Mouse (Mus musculus): Measurements from ENCODE around the gene Ipcef1. TPM values are rescaled to one million over a fixed set of nuclear protein-coding genes. Genes with fewer than 3 reads are reported as not detected.

Ipcef1 gene
- 0.42 and 0.61 TPM in 2 replicates for polyA plus RNA-seq (2016; fragmentation: Nextera tagmentation; extraction: Ambion mirVana)

GRCm38 (mm10) chr10:7052315-7053017 lies at the start of gene Ipcef1:
Gene Ipcef1, minus strand, starts transcription at chr10:7052478.
- H3K27ac ChIP-seq, result no peak within 1 kb of the TSS
- H3K36me3 ChIP-seq, result no peaks in the 10 kb centered on the region
- H3K4me2 ChIP-seq (replicated peaks), result peak within 1 kb of the TSS; percentile 28
- H3K4me1 ChIP-seq, result no peaks in the 10 kb centered on the region
- WGBS, result 20% methylated on average over 12 of the region's 12 CpGs
- no peaks in the 10 kb centered on the region for H3K9me3 ChIP-seq
- peak; percentile 50; the same call in 1 of the 2 replicates for ATAC-seq (ENCODE audit: low FRiP score, low read depth)
- no peak within 1 kb of the TSS for H3K9ac ChIP-seq
- no peaks in the 10 kb centered on the region for H3K27me3 ChIP-seq (replicated peaks)
- H3K4me3 ChIP-seq, result no peak within 1 kb of the TSS

- Histone ChIP-seq H3K27ac (no peak overlapping the region), H3K4me3 (no peak overlapping the region), H3K9me3 (no peaks in the 10 kb centered on the region), H3K4me1 (no peaks in the 10 kb centered on the region), H3K36me3 (no peaks in the 10 kb centered on the region), H3K4me2 (replicated peaks) (no peak overlapping the region), H3K9ac (no peak overlapping the region), H3K27me3 (replicated peaks) (no peaks in the 10 kb centered on the region)
- WGBS, result 82% methylated on average over 1 of the region's 1 CpGs
- no peak for ATAC-seq (ENCODE audit: low FRiP score, low read depth)
These were observed 25.7 kb upstream of the Ipcef1 start for GRCm38 (mm10) chr10:7077971-7078370.

- Histone ChIP-seq H3K27me3 (replicated peaks) (no peaks in the 10 kb centered on the region), H3K9ac (no peak overlapping the region), H3K36me3 (no peaks in the 10 kb centered on the region), H3K4me1 (no peaks in the 10 kb centered on the region), H3K9me3 (no peaks in the 10 kb centered on the region), H3K27ac (no peak overlapping the region), H3K4me2 (replicated peaks) (no peak overlapping the region), H3K4me3 (no peak overlapping the region)
- ATAC-seq (ENCODE audit: low FRiP score, low read depth), result no peak
- WGBS, result 83% methylated on average over 7 of the region's 7 CpGs
These were observed 25.1 kb upstream of the Ipcef1 start for GRCm38 (mm10) chr10:7077389-7077808.

- Histone ChIP-seq H3K36me3 (no peaks in the 10 kb centered on the region), H3K27ac (no peak overlapping the region), H3K4me3 (no peak overlapping the region), H3K9ac (no peak overlapping the region), H3K4me1 (no peaks in the 10 kb centered on the region), H3K27me3 (replicated peaks) (no peaks in the 10 kb centered on the region), H3K4me2 (replicated peaks) (0 out of 2 replicates have a peak overlapping the region, but pooled peaks have one; percentile 22), H3K9me3 (no peaks in the 10 kb centered on the region)
- peak; percentile 52; the same call in 1 of the 2 replicates for ATAC-seq (ENCODE audit: low FRiP score, low read depth)
- 57% methylated on average over 7 of the region's 8 CpGs for WGBS
These were observed 24.5 kb upstream of the Ipcef1 start for GRCm38 (mm10) chr10:7076662-7077211.

GRCm38 (mm10) chr10:7076201-7076600 lies 23.9 kb upstream of the Ipcef1 start:
- no peak overlapping the region for H3K9ac ChIP-seq
- H3K27ac ChIP-seq, result no peak overlapping the region
- H3K4me3 ChIP-seq, result no peak overlapping the region
- H3K9me3 ChIP-seq, result no peaks in the 10 kb centered on the region
- no peaks in the 10 kb centered on the region for H3K27me3 ChIP-seq (replicated peaks)
- 19% methylated on average over 8 of the region's 8 CpGs for WGBS
- peak; percentile 79 for ATAC-seq (ENCODE audit: low FRiP score, low read depth)
- no peaks in the 10 kb centered on the region for H3K4me1 ChIP-seq
- H3K36me3 ChIP-seq, result no peaks in the 10 kb centered on the region
- 0 out of 2 replicates have a peak overlapping the region, but pooled peaks have one; percentile 22 for H3K4me2 ChIP-seq (replicated peaks)

GRCm38 (mm10) chr10:7075661-7076060 lies 23.4 kb upstream of the Ipcef1 start:
- H3K27me3 ChIP-seq (replicated peaks), result no peaks in the 10 kb centered on the region
- H3K9ac ChIP-seq, result no peak overlapping the region
- no peaks in the 10 kb centered on the region for H3K36me3 ChIP-seq
- no peaks in the 10 kb centered on the region for H3K9me3 ChIP-seq
- H3K4me3 ChIP-seq, result no peak overlapping the region
- H3K27ac ChIP-seq, result no peak overlapping the region
- ATAC-seq (ENCODE audit: low FRiP score, low read depth), result no peak
- H3K4me1 ChIP-seq, result no peaks in the 10 kb centered on the region
- WGBS, result 84% methylated on average over 2 of the region's 2 CpGs
- H3K4me2 ChIP-seq (replicated peaks), result no peak overlapping the region

GRCm38 (mm10) chr10:7074231-7074630 lies 22.0 kb upstream of the Ipcef1 start:
- no peak overlapping the region for H3K4me2 ChIP-seq (replicated peaks)
- no peak for ATAC-seq (ENCODE audit: low FRiP score, low read depth)
- H3K9ac ChIP-seq, result no peak overlapping the region
- H3K27me3 ChIP-seq (replicated peaks), result no peaks in the 10 kb centered on the region
- no peaks in the 10 kb centered on the region for H3K4me1 ChIP-seq
- no peak overlapping the region for H3K27ac ChIP-seq
- no peak overlapping the region for H3K4me3 ChIP-seq
- no peaks in the 10 kb centered on the region for H3K9me3 ChIP-seq
- no peaks in the 10 kb centered on the region for H3K36me3 ChIP-seq
- 93% methylated on average over 2 of the region's 2 CpGs for WGBS

- no peaks in the 10 kb centered on the region for H3K4me1 ChIP-seq
- 81% methylated on average over 5 of the region's 5 CpGs for WGBS
- no peak for ATAC-seq (ENCODE audit: low FRiP score, low read depth)
These were observed 18.6 kb upstream of the Ipcef1 start for GRCm38 (mm10) chr10:7070924-7071323.

GRCm38 (mm10) chr10:7070100-7070835 lies 18.0 kb upstream of the Ipcef1 start:
- WGBS, result 62% methylated on average over 8 of the region's 8 CpGs
- peak; percentile 63; the same call in 1 of the 2 replicates for ATAC-seq (ENCODE audit: low FRiP score, low read depth)
- H3K27ac ChIP-seq, result no peak overlapping the region

More at GRCm38 (mm10) chr10:7070924-7071323, 18.6 kb upstream of the Ipcef1 start:
- Histone ChIP-seq H3K4me2 (replicated peaks) (no peak overlapping the region), H3K27me3 (replicated peaks) (no peaks in the 10 kb centered on the region), H3K36me3 (no peaks in the 10 kb centered on the region), H3K4me3 (no peak overlapping the region), H3K9me3 (no peaks in the 10 kb centered on the region), H3K9ac (no peak overlapping the region), H3K27ac (no peak overlapping the region)

GRCm38 (mm10) chr10:7069090-7069489 lies 16.8 kb upstream of the Ipcef1 start:
- no peaks in the 10 kb centered on the region for H3K4me1 ChIP-seq
- no peak overlapping the region for H3K4me3 ChIP-seq
- no peaks in the 10 kb centered on the region for H3K27me3 ChIP-seq (replicated peaks)
- H3K9me3 ChIP-seq, result no peaks in the 10 kb centered on the region
- 82% methylated on average over 2 of the region's 2 CpGs for WGBS
- no peak for ATAC-seq (ENCODE audit: low FRiP score, low read depth)
- no peaks in the 10 kb centered on the region for H3K36me3 ChIP-seq
- H3K27ac ChIP-seq, result no peak overlapping the region
- H3K9ac ChIP-seq, result no peak overlapping the region
- no peak overlapping the region for H3K4me2 ChIP-seq (replicated peaks)

More at GRCm38 (mm10) chr10:7070100-7070835, 18.0 kb upstream of the Ipcef1 start:
- Histone ChIP-seq H3K9me3 (no peaks in the 10 kb centered on the region), H3K4me3 (no peak overlapping the region), H3K27me3 (replicated peaks) (no peaks in the 10 kb centered on the region), H3K4me2 (replicated peaks) (no peak overlapping the region), H3K36me3 (no peaks in the 10 kb centered on the region), H3K4me1 (no peaks in the 10 kb centered on the region), H3K9ac (no peak overlapping the region)

GRCm38 (mm10) chr10:7068608-7069007 lies 16.3 kb upstream of the Ipcef1 start:
- 72% methylated on average over 12 of the region's 12 CpGs for WGBS
- ATAC-seq (ENCODE audit: low FRiP score, low read depth), result no peak

GRCm38 (mm10) chr10:7063752-7064457 lies 11.6 kb upstream of the Ipcef1 start:
- Histone ChIP-seq H3K4me1 (no peaks in the 10 kb centered on the region), H3K36me3 (no peaks in the 10 kb centered on the region), H3K27me3 (replicated peaks) (no peaks in the 10 kb centered on the region), H3K9ac (no peak overlapping the region), H3K4me3 (no peak overlapping the region), H3K4me2 (replicated peaks) (no peak overlapping the region), H3K9me3 (no peaks in the 10 kb centered on the region), H3K27ac (no peak overlapping the region)
- ATAC-seq (ENCODE audit: low FRiP score, low read depth), result no peak
- WGBS, result 87% methylated on average over 9 of the region's 9 CpGs

More at GRCm38 (mm10) chr10:7068608-7069007, 16.3 kb upstream of the Ipcef1 start:
- Histone ChIP-seq H3K4me3 (no peak overlapping the region), H3K9ac (no peak overlapping the region), H3K27me3 (replicated peaks) (no peaks in the 10 kb centered on the region), H3K36me3 (no peaks in the 10 kb centered on the region), H3K9me3 (no peaks in the 10 kb centered on the region), H3K27ac (no peak overlapping the region), H3K4me1 (no peaks in the 10 kb centered on the region), H3K4me2 (replicated peaks) (no peak overlapping the region)
